Mouse (Mus musculus) heart, postnatal 25 days (tissue): ENCODE data around the gene Churc1. TPM values are rescaled to one million over a fixed set of nuclear protein-coding genes. Genes with fewer than 3 reads are reported as not detected.

Experiments used
- DNase-seq: peaks from one replicate; pipeline ENCODE4 v3.0.0; 2022; ENCODE audit warnings: low spot score
- intact Hi-C: fragments of 180-260 bp; cut with DNase I; formaldehyde crosslinking; loops from one replicate; pipeline ENCODE4 v1.15.1; 2025
- total RNA-seq, 2 experiments: library from RNA; stranded (reverse); gene quantifications; 2 replicates each; pipeline ENCODE4 v1.2.3; 2021

The Churc1 gene
- total RNA-seq, 2 experiments from 2014 or later, result 84.7 to 90.6 TPM

GRCm38 (mm10) chr12:76822002-76822650, 56.8 kb downstream of the Churc1 start:
- DNase-seq, result no peak
- intact Hi-C loops, result no loop called here

- DNase-seq, result no peak
- intact Hi-C loops, result no loop called here
These were observed 57.3 kb downstream of the Churc1 start, which contains the start of gene Rab15 for GRCm38 (mm10) chr12:76822651-76823041. Rab15 (minus strand) TSS chr12:76822908.

- intact Hi-C loops, result no loop called here
- no peak for DNase-seq
These were observed 59.9 kb downstream of the Churc1 start for GRCm38 (mm10) chr12:76825283-76825682.

DNA sequence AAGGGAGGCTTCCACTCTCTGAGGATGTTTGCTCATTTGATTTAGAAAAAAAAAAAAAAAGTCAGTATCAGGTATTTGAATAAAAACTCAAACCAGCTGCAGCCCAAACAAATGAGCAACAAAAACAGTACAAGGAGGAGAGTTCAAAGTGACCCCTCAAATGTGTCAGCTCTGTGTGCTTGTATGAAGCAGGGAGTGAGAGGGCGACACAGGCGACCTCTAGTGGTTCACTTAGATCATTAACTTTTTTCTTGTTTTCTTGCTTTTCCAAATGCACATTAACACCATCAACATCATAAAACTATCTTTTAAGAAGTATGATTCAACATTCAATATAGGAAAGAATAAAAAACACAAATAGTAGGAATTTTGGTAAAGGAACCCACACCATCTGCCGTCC, 67.4 kb downstream of the Churc1 start:
- intact Hi-C loops, result loop anchor here (10.0 kb wide), 1 partner anchor 732 kb away; no protein-coding TSS in a partner anchor
- DNase-seq, result no peak

Other genes with a start within 250 kb of the Churc1 start
- 10 to 100 TPM; 13.5 to 16.6 TPM for gene Plekhg3, start 234.6 kb upstream of the Churc1 start, total RNA-seq
- 10 to 100 TPM; 77.3 to 82.3 TPM for gene Sptb, start 55.0 kb upstream of the Churc1 start, total RNA-seq
- 10 to 100 TPM; 13.0 to 14.3 TPM for gene Fntb, start 51 bp downstream of the Churc1 start, total RNA-seq
- gene Gpx2, start 30.0 kb downstream of the Churc1 start, total RNA-seq, result not detected
- gene Rab15, start 57.4 kb downstream of the Churc1 start, total RNA-seq, result 1 to 10 TPM in 1 of 2 experiments, under 1 TPM in 1; 0.45 to 1.3 TPM
- 10 to 100 TPM; 47.7 to 67.9 TPM for gene Max, start 196.7 kb downstream of the Churc1 start, total RNA-seq